Mouse (Mus musculus) hindbrain, embryonic 12.5 days (tissue): ENCODE results near the gene Itga2b. TPM values are rescaled to one million over a fixed set of nuclear protein-coding genes. Genes with fewer than 3 reads are reported as not detected.

Source experiments
- ATAC-seq: fragments of 200-750 bp; cut with Nextera tagmentation; 2 replicates; pipeline ENCODE4 v1.8.0; 2017; ENCODE audit warnings: moderate TSS enrichment; ENCODE audit not compliant: low FRiP score
- H3K27ac ChIP-seq: fragments of 300-500 bp; sonication (generic); 2 replicates; pipeline ENCODE4 v1.5.1; 2016; ENCODE audit warnings: mild to moderate bottlenecking
- H3K27me3 ChIP-seq: fragments of 300-500 bp; sonication (generic); 2 replicates; pipeline ENCODE4 v1.6.1; 2016; ENCODE audit warnings: mild to moderate bottlenecking
- H3K36me3 ChIP-seq: fragments of 300-500 bp; sonication (generic); 2 replicates; pipeline ENCODE4 v1.6.1; 2016; ENCODE audit warnings: mild to moderate bottlenecking
- H3K4me1 ChIP-seq: fragments of 300-500 bp; sonication (generic); 2 replicates; pipeline ENCODE4 v1.6.1; 2016
- H3K4me2 ChIP-seq: fragments of 300-500 bp; sonication (generic); replicated peaks from 2 replicates; pipeline ENCODE4 v1.6.1; 2016; ENCODE audit warnings: mild to moderate bottlenecking
- H3K4me3 ChIP-seq: fragments of 300-500 bp; sonication (generic); 2 replicates; pipeline ENCODE4 v1.5.1; 2016; ENCODE audit warnings: mild to moderate bottlenecking
- H3K9ac ChIP-seq: fragments of 300-500 bp; sonication (generic); 2 replicates; pipeline ENCODE4 v1.6.1; 2016; ENCODE audit warnings: mild to moderate bottlenecking, moderate library complexity
- H3K9me3 ChIP-seq: fragments of 300-500 bp; sonication (generic); replicated peaks from 2 replicates; pipeline ENCODE4 v1.6.1; 2016; ENCODE audit warnings: mild to moderate bottlenecking
- WGBS: fragments of 180-500 bp; shearing (Covaris S2); methylation state at CpG from one replicate; pipeline ENCODE4 v1.1.7; 2016; 5-methylcytosine and 5-hydroxymethylcytosine counted together
- polyA plus RNA-seq: library from polyadenylated mRNA; unstranded; fragments of >200 nt; fragmentation: Nextera tagmentation; extraction: Ambion mirVana; gene quantifications from 2 replicates; pipeline ENCODE4 v1.2.1, GENCODE M21; 2016

The Itga2b gene
- polyA plus RNA-seq: 7.1 and 8.5 TPM in 2 replicates

DNA sequence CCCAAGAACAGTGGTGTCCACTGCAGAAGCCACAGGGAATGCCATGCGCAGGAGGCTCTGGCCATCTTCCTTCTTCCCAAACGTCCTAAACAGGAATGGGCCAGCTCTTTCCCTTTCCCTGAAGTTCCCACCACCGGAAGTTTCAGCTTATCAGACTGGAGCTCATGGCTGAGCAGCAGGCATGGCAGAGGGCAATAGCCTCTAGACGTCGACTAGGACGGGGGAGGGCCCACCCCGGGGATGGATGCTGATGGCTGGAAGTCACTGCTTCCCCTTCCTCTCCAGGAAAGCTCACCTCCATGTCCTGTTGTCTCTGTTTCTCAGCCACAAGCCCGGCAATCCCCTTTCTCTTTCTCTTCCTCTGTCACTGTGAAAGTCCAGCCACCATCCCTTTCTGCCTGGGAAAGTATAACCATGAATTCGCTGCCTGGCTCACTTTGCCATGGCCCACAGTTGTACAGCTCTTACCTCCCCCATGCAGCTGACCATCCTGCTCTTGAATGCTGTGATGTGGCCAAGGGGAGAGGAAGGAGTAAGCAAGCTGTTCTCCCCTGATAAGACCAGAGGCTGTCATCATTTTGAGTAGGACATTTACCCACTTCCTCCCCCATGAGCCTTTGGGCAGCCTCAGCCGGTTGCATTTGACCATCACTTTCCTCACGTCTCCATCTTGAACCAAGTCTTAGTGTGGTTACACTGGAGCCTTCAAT lies at the start of gene Itga2b:
TSS of gene Itga2b (minus strand) at position 475 of the 710 bp plus-strand sequence.
- WGBS: 74% methylated on average over 11 of the region's 11 CpGs
- Histone ChIP-seq H3K36me3 (peaks cover 6% of the 10 kb centered on the region; the same call in 1 of the 2 replicates), H3K27ac (no peak within 1 kb of the TSS), H3K9me3 (no peaks in the 10 kb centered on the region), H3K9ac (no peak within 1 kb of the TSS), H3K4me3 (no peak within 1 kb of the TSS), H3K27me3 (peaks cover 9% of the 10 kb centered on the region; the same call in 1 of the 2 replicates), H3K4me2 (no peak within 1 kb of the TSS), H3K4me1 (peaks cover 17% of the 10 kb centered on the region)
- no peak for ATAC-seq

DNA sequence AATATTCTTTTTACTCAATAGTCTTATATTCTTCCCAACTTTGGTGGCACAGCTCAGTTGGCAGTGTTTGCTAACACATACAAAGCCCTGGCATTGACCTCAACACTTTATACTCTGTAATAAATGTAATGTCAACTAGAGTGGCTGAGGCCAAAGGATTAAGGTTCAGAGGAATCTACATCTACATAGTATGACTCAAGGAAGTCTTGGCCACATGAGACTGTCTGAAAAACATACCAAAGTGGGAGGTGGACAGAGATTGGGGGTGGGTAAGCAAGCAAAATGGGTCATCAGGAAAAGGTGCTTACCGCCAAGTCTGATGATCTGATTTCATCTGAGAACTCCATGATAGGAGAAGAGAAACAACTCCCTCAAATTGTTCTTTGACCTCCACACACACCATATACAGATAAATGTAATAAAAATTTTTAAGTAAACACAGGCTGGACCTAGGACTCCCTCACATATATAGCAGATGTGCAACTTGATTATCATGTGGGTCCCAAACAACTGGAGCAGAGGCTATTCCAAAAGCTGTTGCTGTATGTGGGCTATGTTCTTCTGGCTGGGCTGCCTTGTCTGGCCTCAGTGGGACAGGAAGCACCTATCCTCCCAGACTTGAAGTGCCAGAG lies 45.0 kb upstream of the Itga2b start:
- Histone ChIP-seq H3K27me3 (no peaks in the 10 kb centered on the region), H3K27ac (no peak overlapping the region), H3K9ac (no peak overlapping the region), H3K4me1 (no peaks in the 10 kb centered on the region), H3K9me3 (no peaks in the 10 kb centered on the region), H3K36me3 (peaks cover 16% of the 10 kb centered on the region), H3K4me3 (no peak overlapping the region), H3K4me2 (no peak overlapping the region)
- WGBS: 100% methylated on average over 1 of the region's 1 CpGs
- ATAC-seq: no peak

DNA sequence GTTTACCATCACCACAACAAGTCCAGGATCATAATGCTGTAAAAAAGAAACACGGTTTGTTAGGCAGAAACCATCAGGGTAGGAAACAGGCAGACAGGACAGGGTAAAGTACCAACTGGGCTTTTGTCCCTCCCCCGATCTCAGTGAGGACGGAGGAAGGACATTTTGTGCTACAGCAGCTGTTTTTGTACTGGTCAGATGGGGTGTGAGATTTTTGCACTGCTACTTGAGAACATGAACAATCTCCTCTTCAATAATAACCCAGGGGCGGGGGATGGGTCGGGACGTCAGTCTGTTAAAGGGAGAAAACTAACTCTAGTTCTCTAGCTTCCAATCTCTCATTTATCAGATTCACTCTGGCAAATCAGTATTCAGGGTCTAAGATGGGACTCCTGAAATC lies 40.3 kb upstream of the Itga2b start:
- Histone ChIP-seq H3K27me3 (no peaks in the 10 kb centered on the region), H3K4me1 (no peaks in the 10 kb centered on the region), H3K4me2 (no peak overlapping the region), H3K9ac (no peak overlapping the region), H3K4me3 (no peak overlapping the region), H3K36me3 (peaks cover 13% of the 10 kb centered on the region), H3K27ac (no peak overlapping the region), H3K9me3 (no peaks in the 10 kb centered on the region)
- ATAC-seq: no peak
- 72% methylated on average over 6 of the region's 6 CpGs for WGBS

DNA sequence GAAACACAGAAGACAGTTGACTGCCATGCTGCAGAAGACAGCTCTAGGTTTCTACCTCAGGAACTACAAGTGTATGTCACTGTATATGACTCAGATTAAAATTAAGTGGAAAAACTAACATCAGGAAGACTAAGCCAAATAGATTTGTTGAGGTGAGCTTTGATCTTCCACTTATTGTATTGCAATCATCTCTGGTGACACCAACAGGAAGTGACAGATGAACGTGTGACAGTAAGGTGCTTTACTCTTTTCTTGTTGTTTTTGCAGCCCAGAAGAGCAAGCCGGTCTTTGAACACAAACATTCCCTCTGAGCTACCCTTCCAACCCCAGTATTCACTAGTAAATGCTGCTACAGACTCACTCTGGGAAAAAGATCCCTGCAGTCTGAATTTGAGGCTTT lies 26.8 kb upstream of the Itga2b start:
- no peak overlapping the region for H3K4me3 ChIP-seq
- no peaks in the 10 kb centered on the region for H3K9me3 ChIP-seq
- H3K36me3 ChIP-seq: peaks cover 61% of the 10 kb centered on the region
- no peaks in the 10 kb centered on the region for H3K4me1 ChIP-seq
- H3K27me3 ChIP-seq: no peaks in the 10 kb centered on the region
- ATAC-seq: no peak
- H3K27ac ChIP-seq: no peak overlapping the region
- no peak overlapping the region for H3K4me2 ChIP-seq
- WGBS: 81% methylated on average over 2 of the region's 2 CpGs
- no peak overlapping the region for H3K9ac ChIP-seq

DNA sequence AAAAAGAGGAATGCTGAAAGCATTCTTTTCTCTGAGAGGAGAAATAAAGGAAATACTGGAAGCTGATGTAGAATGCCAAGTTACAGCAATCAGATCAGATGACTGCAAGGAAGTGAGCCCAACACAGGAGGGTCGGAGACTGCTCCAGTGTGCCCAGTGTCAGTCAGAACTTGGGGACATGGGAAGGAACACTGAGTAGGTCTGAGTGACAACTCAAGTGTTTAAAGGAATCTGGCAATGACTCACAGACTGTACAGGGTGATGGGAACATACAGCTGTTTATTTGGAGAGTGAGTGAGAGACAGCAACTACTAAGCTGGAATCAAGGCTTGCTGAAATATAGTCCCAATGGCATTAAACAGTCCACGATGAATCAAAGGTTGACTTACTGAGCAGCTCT lies 26.3 kb upstream of the Itga2b start:
- 87% methylated on average over 2 of the region's 2 CpGs for WGBS
- Histone ChIP-seq H3K36me3 (peaks cover 60% of the 10 kb centered on the region), H3K9ac (no peak overlapping the region), H3K27me3 (no peaks in the 10 kb centered on the region), H3K4me1 (no peaks in the 10 kb centered on the region), H3K9me3 (no peaks in the 10 kb centered on the region), H3K4me2 (no peak overlapping the region), H3K27ac (no peak overlapping the region), H3K4me3 (no peak overlapping the region)
- ATAC-seq: no peak

DNA sequence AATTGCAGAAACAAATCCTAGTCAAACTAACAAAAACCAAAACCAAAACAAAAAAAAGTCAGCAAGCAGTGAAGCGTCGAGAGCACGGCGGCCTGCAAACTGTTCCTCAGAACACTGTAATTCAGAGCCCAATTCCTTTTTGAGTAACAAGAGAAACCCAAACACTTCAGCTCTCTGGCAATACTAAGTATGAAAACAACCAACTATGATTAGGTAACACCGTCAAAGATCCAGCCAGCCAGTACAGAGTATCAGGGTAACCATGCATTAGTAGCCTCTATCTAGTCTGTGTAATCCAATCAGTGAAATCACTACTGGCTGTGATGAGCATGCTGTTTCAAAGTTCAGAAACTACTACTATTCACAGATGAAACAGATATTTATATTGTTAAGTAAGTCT lies 25.8 kb upstream of the Itga2b start:
- Histone ChIP-seq H3K4me2 (no peak overlapping the region), H3K36me3 (peaks cover 58% of the 10 kb centered on the region), H3K27ac (no peak overlapping the region), H3K27me3 (no peaks in the 10 kb centered on the region), H3K4me1 (no peaks in the 10 kb centered on the region), H3K4me3 (no peak overlapping the region), H3K9ac (no peak overlapping the region), H3K9me3 (no peaks in the 10 kb centered on the region)
- 96% methylated on average over 5 of the region's 5 CpGs for WGBS
- ATAC-seq: no peak

DNA sequence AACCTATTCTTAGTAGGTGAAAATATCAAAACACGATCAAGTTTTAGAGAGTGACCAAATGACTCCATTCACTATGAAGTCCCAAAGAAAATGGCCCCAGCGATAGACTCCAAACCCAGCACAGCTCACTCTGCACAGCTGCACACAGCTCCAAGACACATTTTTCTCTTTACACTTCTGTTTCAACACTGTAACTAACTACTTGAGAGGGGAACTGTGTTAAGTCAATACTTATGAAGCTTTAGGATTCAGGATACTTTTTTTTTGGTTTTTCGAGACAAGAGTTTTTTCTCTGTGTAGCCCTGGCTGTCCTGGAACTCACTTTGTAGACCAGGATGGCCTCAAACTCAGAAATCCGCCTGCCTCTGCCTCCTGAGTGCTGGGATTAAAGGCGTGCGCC lies 25.2 kb upstream of the Itga2b start:
- ATAC-seq: no peak
- WGBS: 98% methylated on average over 6 of the region's 6 CpGs
- H3K9me3 ChIP-seq: no peaks in the 10 kb centered on the region
- no peak overlapping the region for H3K27ac ChIP-seq
- H3K36me3 ChIP-seq: peaks cover 53% of the 10 kb centered on the region
- no peak overlapping the region for H3K4me2 ChIP-seq
- no peak overlapping the region for H3K4me3 ChIP-seq
- no peaks in the 10 kb centered on the region for H3K4me1 ChIP-seq
- no peak overlapping the region for H3K9ac ChIP-seq
- no peaks in the 10 kb centered on the region for H3K27me3 ChIP-seq

DNA sequence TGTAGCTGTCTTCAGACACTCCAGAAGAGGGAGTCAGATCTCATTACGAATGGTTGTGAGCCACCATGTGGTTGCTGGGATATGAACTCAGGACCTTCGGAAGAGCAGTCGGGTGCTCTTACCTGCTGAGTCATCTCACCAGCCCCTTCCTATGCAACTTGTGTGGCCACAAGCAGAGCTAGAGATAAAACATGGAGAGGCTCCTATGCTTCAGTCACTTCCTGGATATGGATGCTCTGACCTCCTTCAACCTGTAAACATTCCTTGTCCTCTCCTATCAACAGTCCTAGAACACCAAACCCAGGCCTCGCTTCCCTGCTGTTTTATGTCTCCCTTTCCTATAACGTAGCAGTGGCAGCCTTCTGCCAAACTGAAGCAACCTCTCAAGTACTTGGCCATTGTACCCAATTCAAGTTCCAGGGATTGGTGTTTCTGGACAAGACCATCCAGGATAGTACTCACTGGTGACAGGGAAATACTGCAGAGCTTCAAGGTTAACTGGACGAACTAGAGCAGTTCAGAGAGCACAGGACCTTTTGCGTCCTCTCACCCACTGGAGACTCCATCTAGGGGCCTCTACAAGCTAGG lies 24.2 kb upstream of the Itga2b start:
- peaks cover 45% of the 10 kb centered on the region for H3K36me3 ChIP-seq
- H3K9ac ChIP-seq: no peak overlapping the region
- 92% methylated on average over 7 of the region's 7 CpGs for WGBS

DNA sequence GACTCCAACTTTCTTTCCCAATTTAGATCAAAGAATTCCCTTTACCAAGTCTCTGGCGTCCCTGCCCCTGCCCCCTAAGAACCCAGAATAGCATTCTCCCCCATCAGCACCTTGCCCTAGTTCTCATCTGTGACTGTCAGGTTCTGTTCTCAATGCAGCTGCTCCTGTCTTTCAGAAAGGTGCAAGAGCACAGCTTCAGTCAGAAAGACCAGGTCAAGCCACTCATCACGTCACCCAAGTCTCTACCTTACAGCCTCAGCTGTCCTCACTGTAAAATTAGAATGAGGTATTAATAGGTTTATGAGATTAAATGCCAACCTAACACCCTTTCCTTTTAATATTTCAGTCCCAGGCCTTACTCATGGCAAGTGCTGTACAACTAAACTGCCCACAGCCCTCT lies 23.3 kb upstream of the Itga2b start:
- Histone ChIP-seq H3K4me3 (no peak overlapping the region), H3K36me3 (peaks cover 37% of the 10 kb centered on the region), H3K9me3 (no peaks in the 10 kb centered on the region)

More for the DNA sequence above, 24.2 kb upstream of the Itga2b start:
- ATAC-seq: no peak
- Histone ChIP-seq H3K4me1 (no peaks in the 10 kb centered on the region), H3K4me3 (no peak overlapping the region), H3K27ac (no peak overlapping the region), H3K4me2 (no peak overlapping the region), H3K27me3 (no peaks in the 10 kb centered on the region), H3K9me3 (no peaks in the 10 kb centered on the region)

DNA sequence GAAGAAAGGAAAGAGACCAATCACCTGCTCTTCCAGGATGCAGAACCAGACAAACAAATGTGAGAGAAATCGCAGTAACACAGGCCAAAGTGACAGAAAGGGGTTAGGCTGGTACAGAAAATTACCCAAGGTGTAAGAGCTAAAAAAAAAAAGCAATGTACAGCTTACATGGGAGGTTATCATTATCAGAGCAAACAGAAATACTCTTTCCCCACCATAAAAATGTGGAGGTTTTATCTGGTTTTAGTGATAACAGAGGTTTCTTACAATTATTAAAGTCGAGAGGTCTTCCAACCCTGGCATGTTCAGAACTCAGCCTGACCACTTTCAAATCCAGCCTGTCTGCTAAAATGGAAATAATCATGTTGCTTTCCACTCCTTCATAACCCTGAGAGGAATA lies 18.0 kb upstream of the Itga2b start:
- H3K4me1 ChIP-seq: no peaks in the 10 kb centered on the region
- no peak overlapping the region for H3K4me3 ChIP-seq
- no peak overlapping the region for H3K9ac ChIP-seq
- no peak for ATAC-seq
- H3K4me2 ChIP-seq: no peak overlapping the region
- H3K27ac ChIP-seq: no peak overlapping the region
- WGBS: 91% methylated on average over 2 of the region's 2 CpGs
- no peaks in the 10 kb centered on the region for H3K9me3 ChIP-seq
- H3K27me3 ChIP-seq: no peaks in the 10 kb centered on the region
- peaks cover 37% of the 10 kb centered on the region for H3K36me3 ChIP-seq

More for the DNA sequence above, 23.3 kb upstream of the Itga2b start:
- H3K27me3 ChIP-seq: no peaks in the 10 kb centered on the region
- no peak overlapping the region for H3K27ac ChIP-seq
- H3K4me2 ChIP-seq: no peak overlapping the region
- no peak overlapping the region for H3K9ac ChIP-seq
- ATAC-seq: no peak
- H3K4me1 ChIP-seq: no peaks in the 10 kb centered on the region
- WGBS: 95% methylated on average over 2 of the region's 2 CpGs

DNA sequence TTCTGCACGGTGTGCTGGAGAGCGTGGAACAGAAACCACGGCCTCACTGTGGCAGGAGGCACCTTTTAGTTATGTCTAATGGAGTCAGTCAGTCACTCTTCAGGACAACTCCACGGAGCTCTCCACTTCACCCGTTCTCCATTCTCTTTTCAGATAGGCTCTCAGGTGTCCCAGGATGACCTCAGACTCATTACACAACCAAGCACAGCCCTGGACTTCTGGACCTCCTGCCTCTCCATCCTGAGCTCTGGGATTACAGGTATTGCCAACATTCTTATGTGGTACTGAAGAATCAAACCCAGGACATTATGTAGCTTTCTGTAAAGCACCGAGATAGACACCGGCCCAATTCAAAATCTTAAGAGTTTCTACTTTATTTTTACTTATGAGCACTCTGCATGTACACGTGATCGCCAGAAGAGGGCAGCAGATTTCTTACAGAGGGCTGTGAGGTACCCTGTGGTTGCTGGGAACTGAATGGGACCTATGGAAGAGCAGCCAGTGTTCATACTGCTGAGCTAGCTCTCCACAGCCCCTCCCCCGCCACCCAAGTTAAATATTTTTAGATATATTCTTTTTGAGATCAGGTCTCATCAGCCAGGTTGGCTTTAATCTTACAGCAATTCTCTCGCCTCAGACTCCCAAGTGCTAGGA lies 16.9 kb upstream of the Itga2b start:
- Histone ChIP-seq H3K27me3 (no peaks in the 10 kb centered on the region), H3K4me3 (no peak overlapping the region), H3K9ac (no peak overlapping the region), H3K36me3 (peaks cover 28% of the 10 kb centered on the region), H3K4me1 (no peaks in the 10 kb centered on the region), H3K9me3 (no peaks in the 10 kb centered on the region), H3K4me2 (no peak overlapping the region), H3K27ac (no peak overlapping the region)
- 76% methylated on average over 11 of the region's 11 CpGs for WGBS
- no peak for ATAC-seq

DNA sequence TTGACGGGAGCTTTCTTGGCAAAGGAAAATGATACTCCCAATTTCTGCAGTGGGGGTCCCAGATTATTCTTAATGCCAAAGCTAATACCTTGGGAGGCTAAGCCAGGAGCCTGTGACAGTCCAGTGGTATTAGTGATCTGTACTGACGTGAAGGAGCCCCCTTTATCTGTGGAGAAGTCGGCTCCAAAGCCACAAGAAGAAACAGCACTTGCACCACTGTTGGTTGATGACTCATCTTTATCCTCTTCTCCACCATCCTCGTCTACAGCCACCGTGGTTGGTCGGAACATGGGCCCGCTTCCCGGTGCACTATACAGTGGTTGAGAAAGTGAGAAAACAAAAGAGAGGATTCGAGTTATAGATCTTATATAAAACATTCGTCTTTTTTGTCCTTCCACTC lies 11.9 kb upstream of the Itga2b start:
- H3K27me3 ChIP-seq: no peaks in the 10 kb centered on the region
- 92% methylated on average over 10 of the region's 10 CpGs for WGBS
- no peak overlapping the region for H3K4me3 ChIP-seq
- ATAC-seq: no peak
- H3K27ac ChIP-seq: no peak overlapping the region
- no peak overlapping the region for H3K4me2 ChIP-seq
- no peaks in the 10 kb centered on the region for H3K4me1 ChIP-seq
- H3K9ac ChIP-seq: no peak overlapping the region
- H3K9me3 ChIP-seq: no peaks in the 10 kb centered on the region
- H3K36me3 ChIP-seq: peaks cover 70% of the 10 kb centered on the region
